Mouse (Mus musculus) midbrain, postnatal 0 days (tissue): ENCODE results near the gene Fam71e2. TPM values are rescaled to one million over a fixed set of nuclear protein-coding genes. Genes with fewer than 3 reads are reported as not detected.
"Not testable (repeated sequence)": the region's sequence is repeated elsewhere in the genome, so short reads cannot be mapped to it uniquely, and the experiment has no call there.

Experiments
- ATAC-seq: fragments of 200-750 bp; cut with Nextera tagmentation; 2 replicates; pipeline ENCODE4 v1.8.0; 2017; ENCODE audit warnings: moderate number of reproducible peaks, mild to moderate bottlenecking, moderate TSS enrichment, moderate library complexity; ENCODE audit not compliant: low FRiP score
- DNase-seq: peaks from one replicate; pipeline ENCODE4 v3.0.0-alpha.2; 2015; ENCODE audit warnings: low spot score
- H3K27ac ChIP-seq: fragments of 300-500 bp; sonication (generic); 2 replicates; pipeline ENCODE4 v1.5.1; 2014; ENCODE audit warnings: low read depth, mild to moderate bottlenecking, low read length, mixed read lengths
- H3K27me3 ChIP-seq: fragments of 300-500 bp; sonication (generic); 2 replicates; pipeline ENCODE4 v1.6.1; 2014; ENCODE audit warnings: low read length, control low read depth, mixed read lengths; ENCODE audit not compliant: insufficient read depth
- H3K36me3 ChIP-seq: fragments of 300-500 bp; sonication (generic); 2 replicates; pipeline ENCODE4 v1.6.1; 2014; ENCODE audit warnings: low read length, control low read depth, mixed read lengths; ENCODE audit not compliant: insufficient read depth
- H3K4me1 ChIP-seq: fragments of 300-500 bp; sonication (generic); 2 replicates; pipeline ENCODE4 v1.6.1; 2014; ENCODE audit warnings: mild to moderate bottlenecking, control low read depth, antibody characterized with exemption, low read length, mixed read lengths; ENCODE audit not compliant: insufficient read depth
- H3K4me2 ChIP-seq: fragments of 300-500 bp; sonication (generic); 2 replicates; pipeline ENCODE4 v1.6.1; 2014; ENCODE audit warnings: low read depth, mild to moderate bottlenecking, low read length, mixed read lengths; ENCODE audit not compliant: poor library complexity, severe bottlenecking
- H3K4me3 ChIP-seq: fragments of 300-500 bp; sonication (generic); 2 replicates; pipeline ENCODE4 v1.5.1; 2014; ENCODE audit warnings: low read depth, mild to moderate bottlenecking, low read length, moderate library complexity
- H3K9ac ChIP-seq: fragments of 300-500 bp; sonication (generic); replicated peaks from 2 replicates; pipeline ENCODE4 v1.6.1; 2014; ENCODE audit warnings: mild to moderate bottlenecking, low read length, moderate library complexity, mixed read lengths; ENCODE audit not compliant: poor library complexity, severe bottlenecking
- H3K9me3 ChIP-seq: fragments of 300-500 bp; sonication (generic); 2 replicates; pipeline ENCODE4 v1.6.1; 2016; ENCODE audit warnings: low read length, control low read depth
- CTCF ChIP-seq: IDR thresholded peaks from 2 replicates; pipeline ENCODE4 v1.5.1; 2016; ENCODE audit warnings: antibody characterized with exemption, mild to moderate bottlenecking
- WGBS: fragments of 180-500 bp; shearing (Covaris S2); extraction: QIAGEN DNeasy Blood & Tissue Kit; methylation state at CpG from one replicate; pipeline ENCODE4 v1.1.7; 2014; 5-methylcytosine and 5-hydroxymethylcytosine counted together
- polyA plus RNA-seq: library from polyadenylated mRNA; unstranded; fragments of >200 nt; fragmentation: Nextera tagmentation; extraction: Ambion mirVana; gene quantifications from 2 replicates; pipeline ENCODE4 v1.2.1, GENCODE M21; 2015
- total RNA-seq: library from RNA; depleted of rRNA; stranded (reverse); fragments of >200 nt; gene quantifications from 2 replicates; pipeline ENCODE4 v1.2.3, GENCODE M21; 2014

The Fam71e2 gene
- total and polyA plus RNA-seq, 2 experiments from 2014 or later = not detected

DNA sequence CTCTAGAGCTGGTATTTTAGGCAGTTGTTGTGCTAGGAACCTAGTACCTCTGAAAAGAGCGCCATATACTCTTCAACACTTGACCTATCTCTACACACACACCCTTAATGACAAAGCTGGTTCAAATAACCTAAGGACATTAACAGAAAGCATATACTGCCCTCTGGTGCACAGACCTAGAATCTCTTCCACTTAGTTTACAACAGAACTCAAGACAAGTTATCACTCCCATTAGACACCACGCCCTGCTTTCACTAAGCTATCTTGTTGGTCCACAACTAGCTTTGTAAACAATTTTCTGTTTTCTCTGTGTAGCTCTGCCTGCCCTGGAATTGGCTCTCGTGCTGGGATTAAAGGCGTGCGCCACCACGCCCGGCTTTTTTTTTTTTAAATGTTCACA, 35.6 kb upstream of the Fam71e2 start:
- H3K9ac ChIP-seq = no peak overlapping the region
- peak; percentile 13; the same call in 1 of the 2 replicates for ATAC-seq
- H3K9me3 ChIP-seq = no peaks in the 10 kb centered on the region
- peak; percentile 78 for TF ChIP-seq CTCF
- H3K4me2 ChIP-seq = no peak overlapping the region
- peak; percentile 69 for DNase-seq
- WGBS = 92% methylated on average over 7 of the region's 7 CpGs
- no peaks in the 10 kb centered on the region for H3K27me3 ChIP-seq
- 0 out of 2 replicates have a peak, but pooled peaks cover 3% of the 10 kb centered on the region for H3K4me1 ChIP-seq
- peaks cover 15% of the 10 kb centered on the region; the same call in 1 of the 2 replicates for H3K36me3 ChIP-seq
- H3K27ac ChIP-seq = no peak overlapping the region
- no peak overlapping the region for H3K4me3 ChIP-seq

DNA sequence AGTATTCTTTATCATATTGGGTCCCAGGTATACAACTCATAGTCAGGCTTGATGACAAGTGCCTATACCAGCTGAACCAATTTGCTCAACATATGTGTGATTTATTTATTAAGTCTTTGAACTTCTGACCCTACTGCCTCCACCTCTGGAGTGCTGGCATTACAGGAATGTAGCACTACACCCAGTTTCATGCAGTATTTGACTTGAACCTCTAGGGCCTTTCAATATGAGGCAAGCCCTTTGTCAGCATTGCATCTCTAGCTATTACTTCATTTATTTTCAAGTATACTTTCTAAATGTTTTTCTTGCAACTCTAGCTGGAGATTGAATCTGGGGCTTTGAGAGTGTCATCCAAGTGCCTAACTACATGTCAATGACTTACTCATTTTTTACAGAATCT, 31.1 kb upstream of the Fam71e2 start:
- Histone ChIP-seq H3K36me3 (peaks cover 10% of the 10 kb centered on the region; the same call in 1 of the 2 replicates), H3K9me3 (no peaks in the 10 kb centered on the region), H3K27me3 (no peaks in the 10 kb centered on the region), H3K4me1 (no peaks in the 10 kb centered on the region), H3K4me2 (no peak overlapping the region), H3K9ac (no peak overlapping the region), H3K4me3 (no peak overlapping the region), H3K27ac (no peak overlapping the region)
- DNase-seq = no peak
- TF ChIP-seq CTCF = no peak
- no peak for ATAC-seq

DNA sequence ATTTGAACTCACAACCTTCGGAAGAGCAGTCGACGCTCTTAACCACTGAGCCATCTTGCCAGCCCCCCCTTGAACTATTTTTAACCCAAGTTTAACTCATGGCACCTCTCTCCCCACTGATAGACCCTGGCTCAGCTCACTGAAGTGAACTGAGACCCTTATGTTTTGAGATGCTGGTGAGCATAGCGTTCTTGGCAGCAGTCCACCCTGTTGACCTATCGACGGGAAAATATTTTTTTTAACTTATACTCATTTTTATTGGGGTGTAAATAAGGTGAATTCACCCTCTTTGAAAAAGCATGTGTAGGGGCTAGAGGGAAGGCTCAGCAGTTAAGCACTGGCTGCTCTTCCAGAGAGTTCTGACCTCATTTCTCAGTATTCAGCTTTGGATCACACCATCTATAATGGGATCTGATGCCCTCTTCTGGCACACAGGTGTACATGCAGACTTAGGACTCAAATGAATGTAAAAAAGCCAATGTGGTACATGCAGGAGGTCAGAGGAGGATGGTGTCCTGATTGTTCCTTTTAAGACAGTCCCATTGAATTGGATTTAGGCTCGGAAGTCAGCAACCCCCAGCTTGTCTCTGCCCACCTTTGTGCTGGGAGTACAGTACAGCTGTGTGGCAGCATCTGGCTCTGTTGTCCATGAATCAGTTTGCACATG, 24.8 kb upstream of the Fam71e2 start:
- peaks cover 15% of the 10 kb centered on the region; the same call in 1 of the 2 replicates for H3K36me3 ChIP-seq
- 70% methylated on average over 7 of the region's 7 CpGs for WGBS

DNA sequence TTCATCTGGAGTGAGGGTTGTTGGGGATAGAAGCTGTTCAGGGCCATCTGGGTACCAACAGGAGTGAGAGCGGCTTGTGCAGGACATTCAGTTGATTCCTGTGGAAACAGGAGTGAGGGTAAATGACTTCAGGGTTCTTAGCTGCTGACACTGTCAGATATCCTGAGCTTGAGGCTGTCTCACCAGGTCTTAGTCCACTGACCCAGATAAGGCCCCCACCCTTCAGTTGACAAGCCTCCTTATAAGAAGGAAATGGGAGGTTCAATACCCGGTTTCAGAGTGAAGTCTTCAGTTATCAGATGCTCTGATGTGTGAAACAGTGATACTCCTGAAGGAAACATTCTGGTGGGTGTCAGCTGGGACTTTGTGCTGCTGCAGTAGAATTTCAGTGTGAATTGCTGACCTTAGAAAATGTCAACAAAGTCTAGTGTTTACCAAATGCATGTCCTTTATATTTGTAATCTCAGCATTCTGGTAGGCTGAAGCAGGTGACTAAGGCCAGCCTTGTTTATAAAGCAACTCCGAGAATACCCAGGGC, 23.6 kb upstream of the Fam71e2 start:
- no peak overlapping the region for H3K4me2 ChIP-seq

More for the DNA sequence above, 24.8 kb upstream of the Fam71e2 start:
- Histone ChIP-seq H3K9me3 (no peaks in the 10 kb centered on the region), H3K27ac (no peak overlapping the region), H3K27me3 (no peaks in the 10 kb centered on the region), H3K4me2 (no peak overlapping the region), H3K4me1 (no peaks in the 10 kb centered on the region; the same call in 1 of the 2 replicates), H3K9ac (no peak overlapping the region), H3K4me3 (no peak overlapping the region)
- TF ChIP-seq CTCF = peak; percentile 88
- DNase-seq (peak; percentile 68), ATAC-seq (no peak)

DNA sequence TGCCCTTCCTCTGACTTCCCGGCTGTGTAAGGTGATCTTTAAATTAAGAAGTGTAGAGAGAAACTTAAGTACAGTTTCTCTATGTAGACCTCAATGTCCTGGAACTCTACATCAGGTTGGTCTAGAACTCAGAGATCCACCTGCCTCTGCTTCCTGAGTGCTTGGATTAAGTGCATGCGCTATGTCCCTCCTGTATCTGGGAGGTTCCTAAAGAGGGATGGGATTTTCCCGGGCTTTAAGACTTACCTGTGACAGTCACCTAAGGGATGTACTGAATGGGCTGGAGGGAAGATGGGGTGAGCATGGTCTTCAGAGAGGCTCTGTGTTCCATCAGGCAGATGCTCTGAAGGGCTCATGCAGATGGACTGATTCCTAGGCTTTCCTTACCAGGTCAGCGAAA, 22.6 kb upstream of the Fam71e2 start:
- DNase-seq (no peak), ATAC-seq (no peak)
- TF ChIP-seq CTCF = no peak
- Histone ChIP-seq H3K4me2 (peak overlapping the region; percentile 75), H3K4me3 (peak overlapping the region; percentile 70), H3K9ac (peak overlapping the region; percentile 96), H3K9me3 (no peaks in the 10 kb centered on the region), H3K36me3 (peaks cover 15% of the 10 kb centered on the region; the same call in 1 of the 2 replicates), H3K27me3 (no peaks in the 10 kb centered on the region), H3K4me1 (no peaks in the 10 kb centered on the region; the same call in 1 of the 2 replicates), H3K27ac (no peak overlapping the region)
- whole genome bisulfite sequencing = 37% methylated on average over 4 of the region's 4 CpGs

More for the DNA sequence above, 23.6 kb upstream of the Fam71e2 start:
- peaks cover 15% of the 10 kb centered on the region; the same call in 1 of the 2 replicates for H3K36me3 ChIP-seq
- TF ChIP-seq CTCF = no peak
- no peak for DNase-seq
- no peaks in the 10 kb centered on the region for H3K9me3 ChIP-seq
- no peak for ATAC-seq
- no peaks in the 10 kb centered on the region for H3K27me3 ChIP-seq
- H3K4me3 ChIP-seq = no peak overlapping the region
- no peak overlapping the region for H3K9ac ChIP-seq
- H3K4me1 ChIP-seq = no peaks in the 10 kb centered on the region; the same call in 1 of the 2 replicates
- WGBS = 89% methylated on average over 3 of the region's 3 CpGs
- no peak overlapping the region for H3K27ac ChIP-seq

DNA sequence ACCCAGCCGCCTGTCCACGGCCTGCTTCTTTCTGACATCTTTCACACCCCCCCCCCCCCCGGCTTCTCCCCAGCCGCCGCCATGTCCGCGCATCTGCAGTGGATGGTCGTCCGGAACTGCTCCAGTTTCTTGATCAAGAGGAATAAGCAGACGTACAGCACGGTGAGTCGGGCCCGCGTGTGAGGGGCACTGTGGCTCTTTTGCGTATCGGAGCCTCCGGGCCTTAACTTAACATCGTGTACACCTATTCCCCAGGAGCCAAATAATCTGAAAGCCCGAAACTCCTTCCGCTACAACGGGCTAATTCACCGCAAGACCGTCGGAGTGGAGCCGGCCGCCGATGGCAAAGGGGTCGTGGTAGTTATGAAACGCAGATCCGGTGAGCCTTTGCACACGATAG, 22.1 kb upstream of the Fam71e2 start:
- H3K4me2 ChIP-seq = peak overlapping the region; percentile 75
- peaks cover 15% of the 10 kb centered on the region; the same call in 1 of the 2 replicates for H3K36me3 ChIP-seq
- not testable (repeated sequence) for H3K4me1 ChIP-seq, H3K9me3 ChIP-seq, H3K27me3 ChIP-seq, DNase-seq
- peak overlapping the region; percentile 92 for H3K27ac ChIP-seq
- H3K9ac ChIP-seq = peak overlapping the region; percentile 96
- ATAC-seq = peak; percentile 18
- WGBS = under 1% methylated on average over 31 of the region's 31 CpGs
- peak overlapping the region; percentile 70 for H3K4me3 ChIP-seq
